Mouse (Mus musculus) spleen, adult 2 months (tissue): ENCODE results near the gene Irf2bp2.

Source experiments
- CTCF ChIP-seq: fragments of 200-500 bp; IDR thresholded peaks from 2 replicates; pipeline ENCODE4 v1.5.1; 2011; ENCODE audit warnings: mild to moderate bottlenecking, inconsistent platforms; ENCODE audit not compliant: insufficient read depth, insufficient read length, insufficient replicate concordance; ENCODE audit errors: extremely low read depth
- POLR2A ChIP-seq: fragments of 200-500 bp; IDR thresholded peaks from 2 replicates; pipeline ENCODE4 v1.6.1; 2011; ENCODE audit warnings: low read depth, low read length, inconsistent platforms

- no peak for TF ChIP-seq CTCF
- TF ChIP-seq POLR2A: no peak
Measured at GRCm38 (mm10) chr8:126581662-126582061, 12.1 kb downstream of the Irf2bp2 start.
